Mouse (Mus musculus) granulocyte monocyte progenitor cell, adult 5-6 weeks (primary cell): ENCODE data around the gene Edn1. TPM values are rescaled to one million over a fixed set of nuclear protein-coding genes. Genes with fewer than 3 reads are reported as not detected.
A peak's percentile ranks its signal among the peaks of the same experiment; 100 is the strongest.

Source experiments
- ATAC-seq: replicated peaks from 2 replicates; pipeline ENCODE4 v1.8.0; 2016; ENCODE audit warnings: mild to moderate bottlenecking, moderate TSS enrichment, inconsistent platforms; ENCODE audit not compliant: poor library complexity, severe bottlenecking
- total RNA-seq, 2 experiments: library from RNA; stranded (forward) in 1 of 2; stranded (reverse) in 1 of 2; fragments of 200-712, 200-1000 nt in 1 of 2; fragments of >200 nt in 1 of 2; fragmentation: Nextera tagmentation in 1 of 2; gene quantifications; 2 replicates each; pipeline ENCODE4 v1.2.3; 2014 to 2017

The Edn1 gene
- not detected in 2 replicates for total RNA-seq (2014; fragmentation: Nextera tagmentation)
- not detected in 2 replicates for total RNA-seq (2017)

GRCm38 (mm10) chr13:42301161-42301721 lies at the start of gene Edn1:
TSS of gene Edn1 (plus strand) at chr13:42301476.
- peak; percentile 89 for ATAC-seq

DNA sequence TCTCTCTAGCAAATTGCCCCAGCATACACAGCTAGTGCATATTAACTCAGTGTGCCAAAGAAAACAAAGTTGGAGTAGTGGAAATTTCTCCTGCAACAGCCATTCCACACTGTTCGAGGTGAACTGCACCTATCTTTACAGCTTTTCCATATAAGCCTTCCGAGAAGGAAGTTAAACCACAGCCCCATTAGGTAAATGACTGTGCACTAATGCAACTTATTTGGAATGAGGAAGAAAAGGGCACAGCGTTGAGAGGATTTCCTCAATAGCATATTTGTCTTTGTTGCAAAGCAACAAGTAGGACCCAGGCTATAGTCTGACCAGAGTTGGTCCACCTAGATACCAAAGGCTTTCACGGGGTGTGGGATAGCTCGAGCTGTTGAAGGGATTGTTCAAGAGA lies 47.5 kb upstream of the Edn1 start:
- peak; percentile 50 for ATAC-seq

DNA sequence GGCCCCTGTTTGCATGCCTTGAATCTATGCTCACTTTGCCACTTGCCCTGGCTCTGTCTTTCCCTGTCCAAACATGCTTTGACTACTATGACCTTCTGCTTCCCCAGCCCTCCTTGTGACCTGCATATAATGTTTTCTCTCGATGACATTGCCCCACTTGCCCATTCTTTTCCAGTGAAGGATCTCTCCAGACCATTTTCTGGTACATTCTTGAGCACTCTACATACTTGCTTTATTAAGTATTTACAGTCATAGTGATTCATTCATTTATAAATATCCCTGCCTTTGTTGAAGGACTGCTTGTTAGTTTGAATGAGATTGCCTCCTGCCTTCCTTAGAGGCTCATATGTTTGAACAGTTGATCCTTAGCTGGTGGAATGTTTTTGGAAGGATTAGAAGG lies 46.2 kb upstream of the Edn1 start:
- no peak for ATAC-seq

GRCm38 (mm10) chr13:42258422-42258821 lies 42.9 kb upstream of the Edn1 start:
- ATAC-seq, result peak; percentile 96

DNA sequence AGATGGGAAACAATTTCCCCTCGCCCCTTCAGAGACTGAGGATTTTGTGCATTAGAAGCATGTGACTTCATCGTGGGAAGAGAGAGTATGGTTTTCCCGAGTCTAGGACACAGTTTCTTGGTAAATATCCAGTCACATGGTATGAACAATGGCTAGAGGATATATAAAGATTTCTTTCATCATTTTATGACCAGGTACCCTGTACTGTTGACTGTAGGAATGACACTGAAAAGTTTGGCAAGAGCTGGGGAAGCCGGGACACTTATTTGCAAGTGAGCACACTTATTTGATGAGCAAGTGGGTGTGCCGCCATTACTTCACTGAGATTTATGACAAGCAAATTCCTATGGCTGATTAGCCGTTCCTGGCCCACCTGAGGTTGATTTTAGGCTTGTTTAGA lies 40.6 kb upstream of the Edn1 start:
- ATAC-seq, result no peak

- no peak for ATAC-seq
These were observed 31.2 kb upstream of the Edn1 start for GRCm38 (mm10) chr13:42270051-42270450.

DNA sequence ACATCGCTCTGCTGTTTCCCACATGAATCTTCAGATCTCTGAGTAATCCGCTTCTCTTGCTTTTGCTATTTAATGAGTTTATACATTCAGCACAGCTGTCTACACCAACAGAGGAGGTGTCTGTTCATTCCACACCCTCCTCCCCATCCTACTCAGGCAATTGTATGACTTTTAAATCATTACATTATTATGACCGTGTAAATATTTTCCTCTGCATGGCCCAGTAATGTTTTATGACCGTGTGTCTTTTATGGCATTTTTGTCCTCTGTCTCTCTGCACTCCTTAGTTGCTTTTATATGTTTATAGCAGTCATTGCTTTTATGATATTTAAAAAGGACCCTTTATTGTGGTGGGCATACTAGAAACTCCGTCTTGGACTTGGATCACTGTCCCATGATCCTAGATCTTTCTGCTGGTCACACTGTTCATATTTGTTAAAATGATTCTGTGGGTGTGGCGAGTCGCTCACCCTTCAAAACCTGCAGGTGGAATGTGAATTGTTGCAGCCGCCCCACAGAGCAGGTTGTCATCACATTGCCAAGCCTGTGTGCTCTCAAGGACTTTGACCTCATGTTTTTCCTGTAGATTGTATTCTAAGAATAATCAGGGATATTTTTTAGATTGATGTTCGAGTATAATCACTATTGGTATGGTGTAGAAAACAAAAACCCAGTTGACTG lies 24.4 kb upstream of the Edn1 start:
- no peak for ATAC-seq

- no peak for ATAC-seq
These were observed 23.5 kb upstream of the Edn1 start for GRCm38 (mm10) chr13:42277751-42278150.

- no peak for ATAC-seq
These were observed 15.4 kb upstream of the Edn1 start for GRCm38 (mm10) chr13:42285896-42286295.

- no peak for ATAC-seq
These were observed 14.5 kb upstream of the Edn1 start for GRCm38 (mm10) chr13:42286768-42287167.

- ATAC-seq, result no peak
These were observed 8.7 kb upstream of the Edn1 start for GRCm38 (mm10) chr13:42292593-42292992.

DNA sequence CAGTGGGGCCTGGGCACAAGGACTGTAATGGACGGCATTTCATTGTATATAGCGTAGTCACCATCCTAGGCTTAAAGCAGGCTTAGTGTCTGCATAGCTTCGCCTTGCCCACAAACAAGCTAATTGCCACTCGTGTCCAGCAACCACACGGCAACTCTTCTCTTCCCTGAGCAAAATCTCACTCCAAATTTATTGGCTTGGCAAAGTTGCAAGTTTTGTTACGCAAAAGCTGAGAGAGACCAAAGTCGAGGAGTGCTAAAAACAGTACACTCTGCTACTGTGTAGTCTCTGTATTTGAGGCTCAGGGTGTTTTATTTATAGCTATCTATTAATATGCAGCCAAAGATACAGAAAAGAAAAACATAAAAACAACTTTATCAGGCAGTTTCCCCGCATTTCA lies 3.0 kb upstream of the Edn1 start:
- ATAC-seq, result no peak

- no peak for ATAC-seq
These were observed 2.5 kb upstream of the Edn1 start for GRCm38 (mm10) chr13:42298766-42299165.

GRCm38 (mm10) chr13:42300567-42300966 lies 709 bp upstream of the Edn1 start:
- ATAC-seq, result peak; percentile 49

GRCm38 (mm10) chr13:42301961-42302861 lies 935 bp downstream of the Edn1 start:
- no peak for ATAC-seq

DNA sequence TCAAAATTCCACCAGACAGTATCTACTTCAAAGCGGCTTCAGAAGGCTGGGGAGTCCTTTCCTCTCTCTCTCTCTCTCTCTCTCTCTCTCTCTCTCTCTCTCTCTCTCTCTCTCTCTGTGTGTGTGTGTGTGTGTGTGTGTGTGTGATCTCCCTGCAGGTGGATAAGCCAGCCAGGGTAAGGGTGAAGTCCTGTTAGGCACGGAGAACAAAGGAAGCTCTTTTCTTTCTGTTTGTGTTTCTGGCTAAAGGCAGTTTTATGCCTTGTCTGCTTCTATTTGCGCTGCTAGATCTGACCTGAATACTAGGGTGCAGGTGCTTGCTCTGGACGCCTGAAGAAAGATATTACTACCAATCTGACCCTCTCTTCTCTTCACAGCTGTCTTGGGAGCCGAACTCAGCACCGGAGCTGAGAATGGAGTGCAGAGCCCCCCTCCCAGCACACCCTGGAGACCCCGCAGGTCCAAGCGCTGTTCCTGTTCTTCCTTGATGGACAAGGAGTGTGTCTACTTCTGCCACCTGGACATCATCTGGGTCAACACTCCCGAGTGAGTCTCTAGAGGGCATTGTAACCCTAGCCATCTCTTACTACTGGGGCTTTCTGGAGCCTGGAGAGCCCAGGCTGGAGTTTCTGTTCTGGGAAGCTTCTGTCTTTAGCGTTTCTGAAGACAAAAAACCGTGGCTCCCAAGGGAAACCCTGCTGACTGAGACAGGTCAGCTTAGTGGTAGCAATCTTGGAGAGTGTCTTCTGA lies 2.1 kb downstream of the Edn1 start:
- no peak for ATAC-seq

DNA sequence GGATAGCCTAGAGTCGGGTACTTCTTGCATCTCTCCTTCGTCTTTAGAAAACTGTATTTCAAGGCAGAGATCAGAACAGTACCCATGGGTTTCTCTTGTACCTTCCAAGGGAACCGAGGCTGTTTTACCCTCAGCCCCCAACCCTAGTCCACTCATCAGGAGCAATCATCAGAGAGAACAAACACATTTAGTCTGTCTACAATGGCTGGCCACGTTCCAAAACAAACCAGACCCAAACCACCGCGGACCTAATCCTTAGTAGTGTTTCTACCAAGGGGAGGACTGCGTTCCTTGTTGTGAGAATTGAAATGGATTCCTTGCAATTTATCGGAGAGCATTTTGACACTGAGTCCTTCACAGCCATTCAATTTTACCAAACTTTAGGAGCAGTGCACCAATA lies 2.9 kb downstream of the Edn1 start:
- no peak for ATAC-seq

DNA sequence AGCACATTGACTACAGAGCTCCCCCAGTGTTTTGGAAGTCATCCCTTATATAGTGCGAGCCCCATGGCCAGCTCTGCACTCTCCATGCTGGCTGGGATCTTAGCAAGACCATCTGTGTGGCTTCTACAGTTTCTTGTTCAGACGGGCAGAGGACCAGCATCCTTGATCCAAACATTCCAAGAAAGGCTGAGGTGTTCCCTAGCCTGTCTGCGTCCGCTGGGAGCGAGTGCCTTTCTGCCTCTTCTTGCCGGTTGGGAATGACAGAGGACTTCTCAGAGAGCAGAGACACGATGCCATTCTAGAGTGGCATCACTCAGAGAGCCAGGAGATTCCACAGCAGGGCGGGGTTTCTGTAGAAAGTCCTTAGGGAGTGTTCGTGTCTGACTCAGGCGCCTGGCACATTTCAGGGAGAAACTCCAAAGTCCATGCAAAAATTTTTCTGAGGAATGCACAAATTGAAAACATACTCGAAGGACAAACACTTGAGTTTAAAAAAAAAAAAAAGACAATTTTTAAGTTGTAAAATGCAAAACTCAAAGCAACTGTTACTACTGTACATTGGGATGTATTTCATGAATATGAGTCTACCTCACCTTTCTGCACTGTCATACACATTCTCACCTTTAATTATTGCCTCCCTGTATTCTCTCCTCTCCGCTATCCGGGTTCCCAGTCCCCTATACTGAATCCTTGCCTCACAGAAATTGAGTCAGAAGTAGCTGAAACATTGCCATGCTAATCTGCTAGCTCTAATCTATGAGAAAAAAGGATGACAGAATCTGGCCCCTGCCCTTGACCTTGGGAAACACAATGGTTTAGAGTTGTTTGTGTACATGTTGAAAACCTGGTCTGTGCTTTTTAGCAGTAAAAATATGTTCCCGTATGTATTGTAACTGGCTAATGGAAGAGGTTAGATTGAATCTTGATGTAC lies 5.9 kb downstream of the Edn1 start:
- ATAC-seq, result no peak

DNA sequence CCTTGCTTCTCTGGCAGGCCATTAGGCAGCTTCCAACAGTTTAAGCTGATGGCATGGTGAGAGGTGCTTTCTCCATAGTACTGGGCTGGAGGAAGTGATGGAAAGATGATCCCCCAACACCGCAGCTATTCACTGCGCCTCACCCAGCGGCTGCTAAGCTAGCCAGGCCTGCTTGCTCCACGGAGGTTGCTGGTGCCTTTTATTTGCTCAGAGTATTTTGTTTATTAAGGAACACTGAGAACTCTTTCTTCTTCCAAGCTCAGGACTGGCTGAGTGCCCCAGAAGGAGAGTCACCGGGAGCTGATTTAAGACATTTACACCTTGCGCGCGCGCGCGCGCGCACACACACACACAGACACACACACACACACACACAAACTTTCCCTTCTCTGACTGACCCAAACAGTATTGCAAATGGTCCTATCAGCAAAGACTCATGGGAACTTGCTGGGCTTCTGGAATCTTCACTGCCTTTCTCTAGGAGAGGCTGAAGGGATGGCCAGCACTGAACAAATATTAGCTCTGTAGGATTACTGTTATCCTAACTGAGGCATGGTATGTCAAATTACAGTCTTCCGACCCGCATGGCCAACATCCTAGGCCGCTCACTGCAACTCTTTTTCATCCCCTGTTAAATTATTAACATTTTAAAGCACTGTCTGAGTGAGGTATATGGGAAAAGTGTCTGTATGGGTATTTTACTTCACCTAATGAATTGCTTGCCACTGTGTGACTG lies 7.3 kb downstream of the Edn1 start:
- ATAC-seq, result no peak
